Mouse (Mus musculus) erythroblast, embryonic 14.5 days (primary cell): ENCODE measurements around the gene Pbrm1.

Experiments
- GATA1 ChIP-seq: IDR thresholded peaks from 2 replicates; pipeline ENCODE4 v1.6.1; 2012; ENCODE audit warnings: low read length, inconsistent platforms, mixed read lengths
- TAL1 ChIP-seq: IDR thresholded peaks from 3 replicates; pipeline ENCODE4 v1.6.1; 2012; ENCODE audit warnings: low read length, inconsistent platforms, mixed read lengths

- no peak for TF ChIP-seq TAL1
- no peak for TF ChIP-seq GATA1
Observed at GRCm38 (mm10) chr14:31128826-31129219, 109.9 kb downstream of the Pbrm1 start, which contains the start of gene Smim4.
